Mouse (Mus musculus): ENCODE results near the gene Ksr1. TPM values are rescaled to one million over a fixed set of nuclear protein-coding genes. Genes with fewer than 3 reads are reported as not detected.

Gene Ksr1
- polyA plus RNA-seq, 2 experiments = 1.7 to 4.0 TPM

DNA sequence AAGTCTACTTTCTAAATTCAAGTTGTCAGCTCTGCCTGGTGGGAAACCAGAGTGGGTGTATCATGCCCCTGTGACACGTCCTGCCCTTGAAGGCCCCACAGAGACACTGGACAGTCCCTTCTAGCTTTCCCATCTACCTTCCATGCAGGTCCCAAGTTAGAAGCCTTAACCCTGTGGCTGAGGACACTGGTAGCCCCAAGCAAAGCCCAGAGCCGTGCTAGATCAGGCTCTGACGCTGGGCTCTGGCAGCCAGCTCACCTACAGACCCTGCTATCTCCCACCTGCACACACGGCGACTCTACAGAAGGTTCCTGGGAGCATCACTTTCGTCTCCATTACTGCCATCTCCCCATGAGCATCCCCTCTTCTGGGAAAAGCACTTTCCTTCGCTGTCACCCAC lies 162.7 kb downstream of the Ksr1 start:
- peak overlapping the region; percentile 9; the same call in 1 of the 2 replicates for H3K9ac ChIP-seq (replicated peaks)
- no peaks in the 10 kb centered on the region for H3K9me3 ChIP-seq (ENCODE audit: control insufficient read depth, low read length)
- H3K4me3 ChIP-seq (ENCODE audit: insufficient read depth in 1 of 2, low read depth in 2 of 2, low read length in 2 of 2) = peak overlapping the region; percentile 49 to 64
- H3K4me1 ChIP-seq (replicated peaks; ENCODE audit: control insufficient read depth in 2 of 2, insufficient read depth in 2 of 2, low read length in 1 of 2) = peaks cover 11 to 45% of the 10 kb centered on the region in 2 experiments
- H3K4me2 ChIP-seq (ENCODE audit: low read depth) = peak overlapping the region; percentile 51
- ATAC-seq (ENCODE audit: insufficient read depth) (no peak), DNase-seq (ENCODE audit: low read depth in 3 of 3, low spot score in 3 of 3) (no peak)
- H3K27ac ChIP-seq = no peak overlapping the region
- H3K36me3 ChIP-seq (replicated peaks; ENCODE audit: control insufficient read depth, insufficient read depth, low read depth) = no peaks in the 10 kb centered on the region
- TF ChIP-seq CTCF (IDR thresholded peaks at IDR 0.05; ENCODE audit: low read depth) = no peak
- no peak for TF ChIP-seq EP300 (IDR thresholded peaks at IDR 0.05; ENCODE audit: low read depth)
- H3K27me3 ChIP-seq (ENCODE audit: control insufficient read depth, insufficient read depth, low read length) = no peaks in the 10 kb centered on the region
- WGBS (ENCODE audit: insufficient replicate concordance) = 31% methylated on average over 7 of the region's 7 CpGs

DNA sequence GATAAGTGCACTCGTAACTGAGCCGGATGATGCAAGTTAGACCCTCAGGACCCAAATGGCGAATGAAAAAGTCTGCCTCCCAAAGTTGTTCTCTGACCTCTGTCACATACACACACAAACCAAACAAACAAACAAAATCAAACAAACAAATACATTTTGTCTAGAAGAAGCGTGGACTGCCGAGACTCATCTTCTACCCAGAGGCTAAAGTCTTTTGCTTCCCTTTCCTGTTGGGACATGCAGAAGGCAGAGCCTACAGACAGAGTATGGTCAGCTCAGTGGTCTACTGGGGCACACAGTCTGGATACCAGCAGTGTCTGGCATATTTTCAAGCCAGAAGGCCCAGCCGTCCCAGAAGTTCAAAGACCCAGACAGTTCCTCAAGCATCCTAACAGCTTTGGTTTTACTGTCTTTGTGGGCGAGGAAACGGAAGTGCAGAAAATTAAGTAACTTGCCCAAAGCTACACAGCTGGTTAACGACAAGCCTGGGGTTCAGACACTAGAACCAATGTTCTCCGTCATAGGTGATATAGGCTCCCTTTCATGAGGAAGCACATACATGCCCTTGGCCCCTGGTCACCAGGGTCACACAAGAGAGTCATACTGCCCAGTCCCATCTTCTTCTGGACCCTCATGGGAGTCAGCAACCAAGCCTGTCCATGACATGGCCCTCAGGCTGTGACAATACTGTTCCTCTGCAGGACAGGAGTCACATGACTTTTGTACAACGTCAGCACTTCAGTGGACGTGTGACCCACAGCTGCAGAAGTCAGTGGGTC lies 163.5 kb downstream of the Ksr1 start:
- H3K4me1 ChIP-seq (replicated peaks; ENCODE audit: control insufficient read depth in 2 of 2, insufficient read depth in 2 of 2, low read length in 1 of 2) = peaks cover 11 to 45% of the 10 kb centered on the region in 2 experiments
- peak overlapping the region; percentile 51 for H3K4me2 ChIP-seq (ENCODE audit: low read depth)
- peak overlapping the region; percentile 24 to 49; a peak in 2 of 4 replicates for H3K4me3 ChIP-seq (ENCODE audit: insufficient read depth in 1 of 2, low read depth in 2 of 2, low read length in 2 of 2)
- no peaks in the 10 kb centered on the region for H3K9me3 ChIP-seq (ENCODE audit: control insufficient read depth, low read length)
- no peak overlapping the region for H3K9ac ChIP-seq (replicated peaks)
- 27% methylated on average over 12 of the region's 12 CpGs for WGBS (ENCODE audit: insufficient replicate concordance)
- H3K36me3 ChIP-seq (replicated peaks; ENCODE audit: control insufficient read depth, insufficient read depth, low read depth) = no peaks in the 10 kb centered on the region
- TF ChIP-seq CTCF (IDR thresholded peaks at IDR 0.05; ENCODE audit: low read depth) (no peak), EP300 (IDR thresholded peaks at IDR 0.05; ENCODE audit: low read depth) (no peak)
- DNase-seq (ENCODE audit: low read depth in 3 of 3, low spot score in 3 of 3) (no peak), ATAC-seq (ENCODE audit: insufficient read depth) (no peak; the same call in 1 of the 2 replicates)
- H3K27ac ChIP-seq = peak overlapping the region; percentile 9
- no peaks in the 10 kb centered on the region for H3K27me3 ChIP-seq (ENCODE audit: control insufficient read depth, insufficient read depth, low read length)

DNA sequence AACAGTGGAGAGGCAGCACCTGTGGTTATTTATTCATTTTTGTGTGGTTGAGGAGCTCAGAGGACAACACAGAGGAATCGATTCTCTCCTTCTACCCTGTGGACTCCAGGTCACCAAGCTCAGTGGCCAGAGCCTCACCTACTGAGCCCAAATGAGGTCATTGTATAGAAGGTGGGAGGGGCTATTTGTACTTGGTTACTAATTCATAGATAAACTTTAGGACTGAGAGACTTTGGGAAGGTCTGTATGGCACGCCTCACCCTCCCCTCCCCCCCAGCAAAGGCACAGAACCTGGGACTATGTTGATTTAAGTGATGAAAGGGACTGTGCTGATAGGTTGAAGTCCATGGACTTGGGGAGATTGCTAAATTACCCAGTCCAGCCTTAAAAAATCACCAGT lies 164.2 kb downstream of the Ksr1 start:
- TF ChIP-seq CTCF (IDR thresholded peaks at IDR 0.05; ENCODE audit: low read depth) (no peak), EP300 (IDR thresholded peaks at IDR 0.05; ENCODE audit: low read depth) (no peak)
- ATAC-seq (ENCODE audit: insufficient read depth) (peak; percentile 78), DNase-seq (ENCODE audit: low read depth in 3 of 3, low spot score in 3 of 3) (peak in 1 of 3 experiments; percentile 43)
- WGBS (ENCODE audit: insufficient replicate concordance) = 38% methylated on average over 2 of the region's 2 CpGs
- no peak overlapping the region for H3K27ac ChIP-seq
- H3K36me3 ChIP-seq (replicated peaks; ENCODE audit: control insufficient read depth, insufficient read depth, low read depth) = no peaks in the 10 kb centered on the region
- no peaks in the 10 kb centered on the region for H3K27me3 ChIP-seq (ENCODE audit: control insufficient read depth, insufficient read depth, low read length)
- H3K9me3 ChIP-seq (ENCODE audit: control insufficient read depth, low read length) = no peaks in the 10 kb centered on the region
- H3K9ac ChIP-seq (replicated peaks) = no peak overlapping the region
- peak overlapping the region; percentile 51 for H3K4me2 ChIP-seq (ENCODE audit: low read depth)
- peaks cover 11 to 45% of the 10 kb centered on the region in 2 experiments for H3K4me1 ChIP-seq (replicated peaks; ENCODE audit: control insufficient read depth in 2 of 2, insufficient read depth in 2 of 2, low read length in 1 of 2)
- no peak overlapping the region for H3K4me3 ChIP-seq (ENCODE audit: insufficient read depth in 1 of 2, low read depth in 2 of 2, low read length in 2 of 2)

DNA sequence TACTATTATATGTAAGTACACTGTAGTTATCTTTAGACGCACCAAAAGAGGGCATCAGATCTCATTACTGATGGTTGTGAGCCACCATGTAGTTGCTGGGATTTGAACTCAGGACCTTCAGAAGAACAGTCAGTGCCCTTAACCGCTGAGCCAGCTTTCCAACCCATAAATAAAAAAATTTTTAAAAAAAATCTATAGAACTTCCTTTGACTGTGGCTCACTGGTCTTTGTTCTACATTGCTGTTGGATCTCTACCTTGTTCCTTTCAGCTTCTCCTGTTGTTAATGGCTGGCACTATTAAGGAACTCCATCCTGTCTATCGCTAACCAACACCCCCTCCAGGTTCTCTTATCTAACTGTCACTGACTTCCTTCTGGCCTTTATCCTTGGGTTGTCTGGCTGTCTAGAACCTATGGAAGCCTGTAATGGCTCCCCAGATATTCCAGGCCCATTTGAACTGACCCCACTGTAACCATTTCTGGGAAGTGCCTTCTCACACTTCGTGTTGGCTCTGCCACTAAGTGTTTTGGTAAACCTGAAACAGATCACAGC lies 166.0 kb downstream of the Ksr1 start:
- Histone ChIP-seq H3K9me3 (ENCODE audit: control insufficient read depth, low read length) (no peaks in the 10 kb centered on the region), H3K36me3 (replicated peaks; ENCODE audit: control insufficient read depth, insufficient read depth, low read depth) (no peaks in the 10 kb centered on the region), H3K27me3 (ENCODE audit: control insufficient read depth, insufficient read depth, low read length) (no peaks in the 10 kb centered on the region), H3K4me1 (replicated peaks; ENCODE audit: control insufficient read depth in 2 of 2, insufficient read depth in 2 of 2, low read length in 1 of 2) (peaks cover 11 to 43% of the 10 kb centered on the region in 2 experiments), H3K9ac (replicated peaks) (peak overlapping the region; percentile 23; the same call in 1 of the 2 replicates), H3K4me3 (ENCODE audit: insufficient read depth in 1 of 2, low read depth in 2 of 2, low read length in 2 of 2) (no peak overlapping the region), H3K27ac (no peak overlapping the region), H3K4me2 (ENCODE audit: low read depth) (no peak overlapping the region)
- peak in 1 of 3 experiments; percentile 22 for DNase-seq (ENCODE audit: low read depth in 3 of 3, low spot score in 3 of 3)
- TF ChIP-seq CTCF (IDR thresholded peaks at IDR 0.05; ENCODE audit: low read depth) = no peak
- TF ChIP-seq EP300 (IDR thresholded peaks at IDR 0.05; ENCODE audit: low read depth) = peak; percentile 77
- ATAC-seq (ENCODE audit: insufficient read depth) = no peak
- WGBS (ENCODE audit: insufficient replicate concordance) = 29% methylated on average over 4 of the region's 4 CpGs

Measured in liver, embryonic 14.5 days (tissue).